Mouse (Mus musculus) hindbrain, postnatal 0 days (tissue): ENCODE measurements around the gene Rai14. TPM values are rescaled to one million over a fixed set of nuclear protein-coding genes. Genes with fewer than 3 reads are reported as not detected.

Experiments
- ATAC-seq: fragments of 200-750 bp; cut with Nextera tagmentation; 2 replicates; pipeline ENCODE4 v1.8.0; 2017; ENCODE audit warnings: mild to moderate bottlenecking, moderate TSS enrichment, moderate library complexity
- DNase-seq: peaks from one replicate; pipeline ENCODE4 v3.0.0-alpha.2; 2015; ENCODE audit warnings: low spot score
- H3K27ac ChIP-seq: fragments of 300-500 bp; sonication (generic); 2 replicates; pipeline ENCODE4 v1.5.1; 2014; ENCODE audit warnings: mild to moderate bottlenecking
- H3K27me3 ChIP-seq: fragments of 300-500 bp; sonication (generic); 2 replicates; pipeline ENCODE4 v1.6.1; 2014; ENCODE audit warnings: low read length, mixed read lengths; ENCODE audit not compliant: insufficient read depth
- H3K36me3 ChIP-seq: fragments of 300-500 bp; sonication (generic); 2 replicates; pipeline ENCODE4 v1.6.1; 2014; ENCODE audit warnings: low read length, mixed read lengths; ENCODE audit not compliant: insufficient read depth
- H3K4me1 ChIP-seq: fragments of 300-500 bp; sonication (generic); 2 replicates; pipeline ENCODE4 v1.6.1; 2014; ENCODE audit warnings: antibody characterized with exemption, low read length, mixed read lengths; ENCODE audit not compliant: insufficient read depth
- H3K4me2 ChIP-seq: fragments of 300-500 bp; sonication (generic); 2 replicates; pipeline ENCODE4 v1.6.1; 2014; ENCODE audit warnings: low read depth, mild to moderate bottlenecking, low read length, moderate library complexity, mixed read lengths
- H3K4me3 ChIP-seq: fragments of 300-500 bp; sonication (generic); 2 replicates; pipeline ENCODE4 v1.5.1; 2014; ENCODE audit warnings: low read length
- H3K9ac ChIP-seq: fragments of 300-500 bp; sonication (generic); replicated peaks from 2 replicates; pipeline ENCODE4 v1.6.1; 2014; ENCODE audit warnings: mild to moderate bottlenecking, low read length, moderate library complexity, mixed read lengths
- H3K9me3 ChIP-seq: fragments of 300-500 bp; sonication (generic); 2 replicates; pipeline ENCODE4 v1.6.1; 2016; ENCODE audit warnings: low read length, mixed read lengths
- CTCF ChIP-seq: IDR thresholded peaks from 2 replicates; pipeline ENCODE4 v1.5.1; 2016; ENCODE audit warnings: antibody characterized with exemption, control low read depth, low read depth
- WGBS: fragments of 180-500 bp; shearing (Covaris S2); extraction: QIAGEN DNeasy Blood & Tissue Kit; methylation state at CpG from one replicate; pipeline ENCODE4 v1.1.7; 2014; 5-methylcytosine and 5-hydroxymethylcytosine counted together
- polyA plus RNA-seq: library from polyadenylated mRNA; unstranded; fragments of >200 nt; fragmentation: Nextera tagmentation; extraction: Ambion mirVana; gene quantifications from 2 replicates; pipeline ENCODE4 v1.2.1, GENCODE M21; 2015
- total RNA-seq: library from RNA; depleted of rRNA; stranded (reverse); fragments of >200 nt; gene quantifications from 2 replicates; pipeline ENCODE4 v1.2.3, GENCODE M21; 2014

Gene Rai14
- total and polyA plus RNA-seq, 2 experiments from 2014 or later, result 5.7 to 11.0 TPM

GRCm38 (mm10) chr15:10566486-10566885 lies 147.9 kb downstream of the Rai14 start:
- DNase-seq (no peak), ATAC-seq (no peak)
- H3K36me3 ChIP-seq, result no peaks in the 10 kb centered on the region
- H3K4me3 ChIP-seq, result no peak overlapping the region
- H3K9ac ChIP-seq, result no peak overlapping the region
- 78% methylated on average over 7 of the region's 7 CpGs for WGBS
- no peak overlapping the region for H3K27ac ChIP-seq
- H3K4me1 ChIP-seq, result no peaks in the 10 kb centered on the region
- no peak overlapping the region for H3K4me2 ChIP-seq
- TF ChIP-seq CTCF, result no peak
- no peaks in the 10 kb centered on the region for H3K27me3 ChIP-seq
- no peaks in the 10 kb centered on the region for H3K9me3 ChIP-seq

DNA sequence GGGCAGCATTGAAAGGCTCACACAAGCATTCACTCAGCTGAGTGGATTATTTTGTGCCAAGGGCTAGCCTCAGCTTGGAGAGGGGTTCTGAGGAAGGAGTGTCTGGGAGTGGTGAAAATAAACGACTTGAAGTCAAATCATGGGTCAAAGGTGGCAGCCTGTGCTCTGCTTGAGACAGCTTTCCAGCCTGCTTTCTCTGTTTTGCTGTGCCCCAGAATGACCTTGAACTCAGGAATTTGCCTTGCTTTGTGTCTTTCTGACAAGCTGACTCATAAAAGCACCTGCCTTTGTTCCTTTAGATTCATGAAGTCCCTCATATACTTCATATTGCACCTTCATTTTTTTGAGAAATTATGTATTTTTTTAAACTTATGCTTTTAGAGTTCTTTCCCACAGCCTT lies 150.2 kb downstream of the Rai14 start:
- Histone ChIP-seq H3K4me2 (no peak overlapping the region), H3K9ac (no peak overlapping the region), H3K27ac (no peak overlapping the region), H3K27me3 (no peaks in the 10 kb centered on the region), H3K9me3 (no peaks in the 10 kb centered on the region), H3K36me3 (no peaks in the 10 kb centered on the region), H3K4me3 (no peak overlapping the region), H3K4me1 (no peaks in the 10 kb centered on the region)
- ATAC-seq (no peak), DNase-seq (no peak)
- 29% methylated on average over 1 of the region's 1 CpGs for WGBS
- no peak for TF ChIP-seq CTCF

GRCm38 (mm10) chr15:10562281-10562680 lies 152.1 kb downstream of the Rai14 start:
- Histone ChIP-seq H3K27me3 (no peaks in the 10 kb centered on the region), H3K9me3 (no peaks in the 10 kb centered on the region), H3K36me3 (no peaks in the 10 kb centered on the region), H3K27ac (no peak overlapping the region), H3K4me2 (no peak overlapping the region), H3K4me3 (no peak overlapping the region), H3K9ac (no peak overlapping the region), H3K4me1 (no peaks in the 10 kb centered on the region)
- DNase-seq (no peak), ATAC-seq (no peak)
- no peak for TF ChIP-seq CTCF

DNA sequence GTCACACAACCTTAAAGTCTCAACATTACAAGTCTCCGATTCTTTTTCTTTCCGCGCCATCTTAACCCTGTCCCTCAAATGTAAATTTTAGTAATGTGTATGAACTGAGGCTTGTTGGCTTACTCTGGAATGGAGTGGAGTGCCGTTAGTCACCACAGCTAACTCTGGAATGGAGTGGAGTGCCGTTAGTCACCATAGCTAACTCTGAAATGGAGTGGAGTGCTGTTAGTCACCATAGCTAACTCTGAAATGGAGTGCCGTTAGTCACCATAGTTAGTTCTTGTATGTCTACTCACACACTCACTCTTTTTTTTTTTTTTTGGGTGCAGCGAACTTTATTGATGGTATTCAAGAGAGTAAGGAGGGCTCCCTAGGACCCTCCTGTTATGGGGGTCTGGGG lies 154.4 kb downstream of the Rai14 start:
- TF ChIP-seq CTCF, result no peak
- DNase-seq (no peak), ATAC-seq (no peak)
- Histone ChIP-seq H3K4me1 (no peaks in the 10 kb centered on the region), H3K36me3 (no peaks in the 10 kb centered on the region), H3K27ac (no peak overlapping the region), H3K4me3 (no peak overlapping the region), H3K9me3 (no peaks in the 10 kb centered on the region), H3K27me3 (no peaks in the 10 kb centered on the region), H3K9ac (no peak overlapping the region), H3K4me2 (no peak overlapping the region)
- 95% methylated on average over 7 of the region's 7 CpGs for WGBS

- no peaks in the 10 kb centered on the region for H3K36me3 ChIP-seq
- H3K4me1 ChIP-seq, result no peaks in the 10 kb centered on the region
- WGBS, result 81% methylated on average over 13 of the region's 13 CpGs
- H3K27me3 ChIP-seq, result no peaks in the 10 kb centered on the region
- TF ChIP-seq CTCF, result no peak
- no peak within 1 kb of the TSS for H3K4me2 ChIP-seq
- no peak for DNase-seq
- no peaks in the 10 kb centered on the region for H3K9me3 ChIP-seq
- no peak within 1 kb of the TSS for H3K9ac ChIP-seq
- H3K27ac ChIP-seq, result no peak within 1 kb of the TSS
- ATAC-seq, result no peak
- no peak within 1 kb of the TSS for H3K4me3 ChIP-seq
Measured at GRCm38 (mm10) chr15:10558465-10558864, 156.0 kb downstream of the Rai14 start, which contains the start of gene Ttc23l. TSS of gene Ttc23l (minus strand) at chr15:10558668.

- TF ChIP-seq CTCF, result no peak
- no peaks in the 10 kb centered on the region for H3K27me3 ChIP-seq
- no peak for ATAC-seq
- no peak overlapping the region for H3K4me2 ChIP-seq
- no peaks in the 10 kb centered on the region for H3K36me3 ChIP-seq
- no peaks in the 10 kb centered on the region for H3K9me3 ChIP-seq
- no peak overlapping the region for H3K4me3 ChIP-seq
- H3K9ac ChIP-seq, result no peak overlapping the region
- H3K4me1 ChIP-seq, result no peaks in the 10 kb centered on the region
- no peak overlapping the region for H3K27ac ChIP-seq
- no peak for DNase-seq
Measured at GRCm38 (mm10) chr15:10554336-10554735, 160.1 kb downstream of the Rai14 start.

GRCm38 (mm10) chr15:10540271-10541088 lies 173.9 kb downstream of the Rai14 start:
- ATAC-seq (no peak), DNase-seq (no peak)
- Histone ChIP-seq H3K4me1 (no peaks in the 10 kb centered on the region), H3K4me3 (no peak overlapping the region), H3K36me3 (no peaks in the 10 kb centered on the region), H3K4me2 (no peak overlapping the region), H3K9ac (no peak overlapping the region), H3K27ac (no peak overlapping the region), H3K9me3 (no peaks in the 10 kb centered on the region), H3K27me3 (no peaks in the 10 kb centered on the region)
- 75% methylated on average over 16 of the region's 16 CpGs for WGBS
- no peak for TF ChIP-seq CTCF
